Mouse (Mus musculus) Muller cell, postnatal 12 days (primary cell): Measurements from ENCODE around the gene Sh3d19.

Experiments
- DNase-seq: peaks from one replicate; pipeline ENCODE4 v3.0.0-alpha.2; 2015; ENCODE audit errors: inconsistent ontology term

The Sh3d19 gene

DNA sequence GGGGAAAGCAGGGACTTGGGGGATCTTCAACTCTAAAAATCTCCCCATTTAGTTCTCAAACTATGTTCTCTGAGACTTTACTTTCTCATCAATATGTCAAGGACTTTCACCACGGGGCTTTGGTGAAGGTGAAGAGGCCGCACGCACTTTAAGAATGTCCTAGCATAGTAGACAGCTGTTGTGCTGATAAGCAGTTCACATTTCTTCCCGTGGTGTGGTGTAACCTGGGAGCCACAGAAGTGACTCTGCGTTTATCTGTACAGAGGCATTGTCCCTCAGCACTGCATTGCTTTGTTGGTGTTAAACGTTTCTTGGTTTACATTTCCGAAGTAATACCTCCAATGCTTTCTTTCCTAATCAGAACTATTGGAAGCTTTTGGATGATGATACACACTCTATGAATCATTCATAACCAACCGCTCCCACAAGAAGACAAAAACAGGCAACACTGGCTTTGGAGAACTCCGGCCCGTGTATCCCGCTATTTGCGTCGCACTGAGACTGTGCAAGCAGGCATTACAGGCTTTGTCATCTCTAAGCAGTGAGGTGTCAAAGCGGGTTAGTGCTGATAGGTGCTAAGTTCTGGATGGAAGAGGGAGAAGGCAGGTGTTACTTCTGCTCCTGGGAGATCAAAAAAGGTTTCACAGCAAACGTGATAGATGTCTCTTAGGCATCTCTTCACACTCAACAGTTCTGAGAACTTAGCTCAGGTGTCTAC lies 57.9 kb downstream of the Sh3d19 start:
- no peak for DNase-seq

DNA sequence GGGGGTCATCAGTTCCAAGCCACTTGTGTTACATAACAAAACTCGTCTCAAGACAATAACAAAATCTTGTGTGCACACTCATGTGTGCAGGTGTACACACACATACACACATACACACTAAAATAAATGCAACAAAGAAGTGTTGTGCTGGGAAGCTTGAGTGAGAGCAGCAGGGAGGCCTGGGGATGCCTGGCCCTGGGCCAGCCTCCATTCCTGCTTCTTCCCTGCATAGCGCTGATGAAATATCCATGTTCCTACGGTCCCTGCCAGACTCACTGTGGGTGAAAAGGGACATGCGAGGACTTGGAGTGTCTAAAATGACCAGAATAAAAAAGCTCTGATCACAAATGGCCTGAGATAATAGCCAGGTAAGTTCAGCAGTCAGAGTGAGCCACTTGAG lies 59.7 kb downstream of the Sh3d19 start:
- peak; percentile 51 for DNase-seq

DNA sequence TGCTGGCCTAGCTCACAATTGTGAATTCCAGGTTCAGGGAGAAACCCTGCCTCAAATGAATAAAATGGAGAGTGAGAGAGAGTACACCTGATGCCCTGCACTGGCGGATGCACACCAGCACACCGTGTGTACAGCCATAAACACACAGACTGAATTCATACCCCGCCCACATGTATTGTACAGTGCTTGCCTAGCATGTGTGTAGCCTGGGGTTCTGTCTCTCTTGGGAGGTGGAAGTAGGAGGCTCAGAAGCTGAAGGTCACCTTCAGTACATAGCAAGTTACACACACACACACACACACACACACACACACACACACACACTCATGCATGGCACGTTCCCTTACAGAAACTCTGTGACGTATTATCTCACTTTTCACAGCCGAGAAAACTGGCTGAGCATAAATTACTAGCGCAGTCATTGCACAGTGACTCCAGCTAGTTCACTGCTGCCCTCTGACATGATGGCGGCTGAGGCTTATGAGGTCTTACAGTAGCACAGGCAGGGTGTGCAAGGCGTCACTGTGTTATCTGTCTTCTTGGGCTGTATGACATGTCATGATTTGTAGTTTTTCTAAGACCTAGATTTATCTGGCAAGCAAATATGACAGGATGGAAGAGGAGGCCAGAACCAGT lies 62.7 kb downstream of the Sh3d19 start:
- no peak for DNase-seq

DNA sequence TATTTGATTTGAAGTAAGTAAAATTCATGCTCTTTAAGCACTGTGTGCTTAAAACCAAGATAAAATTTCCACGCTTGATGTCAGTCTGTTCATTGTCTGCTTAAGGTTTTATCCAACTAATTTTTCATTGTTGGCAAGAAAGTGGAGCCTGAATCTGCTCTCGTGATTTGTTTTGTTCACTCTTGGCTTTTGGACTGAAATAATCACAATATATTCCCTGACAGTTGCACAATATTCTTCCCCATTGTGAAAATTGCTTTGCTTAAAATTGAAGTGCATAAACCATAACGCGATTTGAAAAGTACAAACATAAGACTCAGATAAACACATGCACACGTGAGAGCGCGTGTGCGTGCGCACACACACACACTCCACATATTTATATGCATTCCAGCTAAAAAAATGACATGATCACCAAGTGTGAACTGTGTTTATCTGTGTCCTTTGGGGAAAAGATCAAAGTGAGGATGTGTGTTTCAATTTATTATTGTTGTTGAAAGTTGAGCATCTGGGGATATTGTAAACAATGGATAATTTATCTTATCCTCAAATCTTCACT lies 67.1 kb downstream of the Sh3d19 start:
- DNase-seq: no peak

DNA sequence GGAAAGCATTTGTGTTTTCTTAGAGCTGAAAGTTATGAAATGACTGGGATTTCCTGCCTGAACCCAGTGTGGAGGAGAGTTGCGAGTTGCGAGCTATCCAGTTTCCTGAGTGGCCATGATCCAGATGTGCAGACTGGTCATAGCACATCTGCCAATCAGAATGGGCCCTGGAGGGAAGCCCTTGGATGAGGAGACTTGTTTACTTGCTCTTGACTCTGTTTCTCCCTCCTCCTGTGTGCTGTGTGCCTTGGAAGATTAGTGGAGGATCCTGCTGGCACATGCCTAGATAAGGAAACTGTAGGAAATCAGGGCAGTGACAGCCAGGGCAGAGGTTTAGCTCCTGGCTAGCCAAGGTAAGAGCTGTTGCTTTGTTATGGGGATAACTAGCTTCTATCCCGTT lies 67.7 kb downstream of the Sh3d19 start:
- DNase-seq: no peak

DNA sequence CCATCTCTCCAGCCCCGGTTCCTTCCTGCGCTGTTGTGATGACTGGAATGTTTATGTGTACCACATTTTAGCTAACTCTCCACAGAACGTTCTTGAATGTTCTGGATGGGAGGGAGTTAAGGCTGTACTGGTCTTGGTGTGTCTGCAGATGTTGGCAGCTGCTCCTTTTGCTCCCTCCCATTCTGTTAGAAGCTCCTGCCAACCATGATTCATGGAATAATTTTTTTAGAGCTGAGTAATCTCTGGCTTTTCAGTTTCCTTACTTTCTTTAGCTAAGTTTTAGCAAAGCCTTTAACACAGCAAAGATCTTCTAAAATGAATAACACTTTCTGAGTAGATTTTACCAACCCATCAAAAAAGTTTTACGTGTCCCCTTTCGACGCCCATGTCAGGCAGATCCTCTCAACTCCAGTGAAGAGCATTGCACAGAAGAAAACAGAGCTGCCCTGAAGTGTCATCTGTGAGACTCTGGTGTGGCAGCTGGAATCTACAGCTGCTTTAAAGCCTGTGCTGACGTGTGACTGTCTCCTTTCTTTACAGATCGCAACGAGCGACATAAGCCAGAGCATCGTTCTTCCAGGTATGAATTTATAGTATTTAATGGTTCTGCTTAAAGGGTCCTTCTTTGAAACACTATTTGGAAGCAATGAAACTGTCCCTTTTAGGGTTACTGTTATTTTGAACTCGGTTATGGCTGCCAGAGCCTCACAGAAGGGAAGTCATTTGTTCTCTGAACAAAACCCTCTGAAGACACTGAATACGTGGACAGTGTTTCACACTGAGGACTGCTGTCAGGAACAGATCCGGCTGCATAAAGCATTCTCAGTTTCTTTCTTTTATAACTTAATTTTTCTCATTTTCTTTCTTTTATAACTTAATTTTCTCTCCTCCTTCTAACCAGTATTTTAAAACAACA lies 69.6 kb downstream of the Sh3d19 start:
- DNase-seq: no peak

DNA sequence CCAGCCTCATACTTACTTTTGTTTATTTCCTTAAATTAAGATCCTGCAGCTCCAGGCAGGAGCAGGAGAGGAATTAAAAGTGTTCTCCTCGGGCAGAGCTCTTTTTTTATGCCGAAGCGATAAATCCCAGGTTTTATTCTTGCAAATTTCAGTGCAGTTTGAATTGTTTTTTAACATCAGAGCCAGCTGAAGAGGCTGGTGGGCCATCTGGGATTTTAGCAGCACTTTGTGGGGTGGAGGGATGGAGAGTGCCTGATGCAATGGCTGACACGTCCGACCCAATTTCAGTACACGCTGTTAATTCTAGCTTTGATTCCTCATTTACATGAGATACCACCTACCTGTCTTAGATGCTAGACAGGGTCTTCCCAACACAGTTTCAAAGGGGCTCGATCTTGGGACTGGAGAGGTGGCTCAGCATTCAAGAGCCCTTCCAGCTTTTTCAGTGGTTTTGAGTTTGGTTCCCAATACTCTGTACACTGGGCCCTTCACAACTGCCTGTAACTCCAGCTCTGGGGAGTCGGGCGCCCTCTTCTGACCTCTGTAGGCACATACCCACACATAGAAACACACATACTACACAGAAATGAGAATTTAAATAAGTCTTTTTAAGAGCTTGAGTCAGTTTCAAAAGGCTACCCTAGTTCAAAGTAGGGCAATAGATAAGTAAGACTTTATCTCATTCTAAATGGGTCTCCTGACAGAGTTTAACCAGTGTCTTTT lies 76.9 kb downstream of the Sh3d19 start:
- no peak for DNase-seq

DNA sequence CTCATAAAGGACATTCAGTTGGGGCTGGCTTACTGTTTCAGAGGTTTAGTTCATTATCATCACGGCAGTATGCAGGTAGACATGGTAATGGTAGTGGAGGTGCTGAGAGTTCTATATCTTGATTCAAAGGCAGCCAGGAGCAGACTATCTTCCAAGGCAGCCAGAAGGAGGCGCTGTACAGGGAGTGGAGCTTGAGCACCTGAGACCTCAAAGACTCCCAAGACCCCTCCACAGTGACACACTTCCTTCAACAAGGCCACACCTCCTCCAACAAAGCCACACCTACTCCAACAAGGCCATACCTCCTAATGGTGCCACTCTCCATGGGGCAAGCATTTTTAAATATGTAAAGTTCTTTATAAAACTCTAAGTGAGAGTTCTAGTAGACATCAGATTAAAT lies 78.1 kb downstream of the Sh3d19 start:
- no peak for DNase-seq

DNA sequence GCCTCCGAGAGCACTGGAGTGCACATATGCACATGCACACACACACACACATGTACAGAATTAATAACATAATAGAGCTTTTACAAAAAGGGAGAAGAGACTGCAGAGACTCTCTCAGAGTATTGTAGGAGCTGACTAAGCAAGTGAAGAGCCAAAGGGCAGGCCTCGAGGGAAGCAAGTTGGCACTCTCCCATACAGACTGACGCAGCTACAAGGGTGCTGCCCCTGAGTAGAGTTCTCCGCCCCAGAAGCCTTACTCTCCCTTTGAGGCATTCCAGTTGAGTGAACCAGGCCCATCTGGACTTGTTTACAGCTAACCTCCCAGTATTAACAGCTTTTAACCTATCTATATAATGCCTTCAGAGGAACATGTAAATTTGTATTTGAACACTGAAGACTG lies 85.8 kb downstream of the Sh3d19 start:
- peak; percentile 71 for DNase-seq

DNA sequence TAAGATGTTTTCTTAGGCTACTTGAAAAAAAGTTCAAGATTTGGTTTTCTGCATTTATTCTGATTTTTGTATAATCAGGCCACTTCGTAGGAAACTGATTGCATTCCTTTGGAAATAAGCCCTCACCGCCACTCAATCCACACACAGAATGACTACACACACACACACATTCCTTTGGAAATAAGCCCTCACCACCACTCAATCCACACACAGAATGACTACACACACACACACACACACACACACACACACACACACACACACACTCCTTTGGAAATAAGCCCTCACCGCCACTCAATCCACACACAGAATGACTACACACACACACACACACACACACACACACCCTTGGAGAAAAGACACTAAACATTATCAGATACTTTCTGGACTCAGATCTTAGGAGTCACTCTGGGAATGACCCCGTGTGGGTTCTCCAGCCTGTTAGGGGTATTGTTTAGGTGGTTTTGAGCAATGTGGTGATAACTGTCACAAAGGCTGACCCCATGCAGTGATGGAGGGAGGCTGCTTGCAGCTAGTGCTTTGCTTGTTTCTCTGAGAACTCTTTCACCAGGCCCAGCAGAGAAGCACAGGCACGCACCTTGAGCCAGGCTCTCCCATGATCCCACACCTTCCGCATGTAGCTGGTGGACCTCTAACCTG lies 86.7 kb downstream of the Sh3d19 start:
- DNase-seq: peak; percentile 66

DNA sequence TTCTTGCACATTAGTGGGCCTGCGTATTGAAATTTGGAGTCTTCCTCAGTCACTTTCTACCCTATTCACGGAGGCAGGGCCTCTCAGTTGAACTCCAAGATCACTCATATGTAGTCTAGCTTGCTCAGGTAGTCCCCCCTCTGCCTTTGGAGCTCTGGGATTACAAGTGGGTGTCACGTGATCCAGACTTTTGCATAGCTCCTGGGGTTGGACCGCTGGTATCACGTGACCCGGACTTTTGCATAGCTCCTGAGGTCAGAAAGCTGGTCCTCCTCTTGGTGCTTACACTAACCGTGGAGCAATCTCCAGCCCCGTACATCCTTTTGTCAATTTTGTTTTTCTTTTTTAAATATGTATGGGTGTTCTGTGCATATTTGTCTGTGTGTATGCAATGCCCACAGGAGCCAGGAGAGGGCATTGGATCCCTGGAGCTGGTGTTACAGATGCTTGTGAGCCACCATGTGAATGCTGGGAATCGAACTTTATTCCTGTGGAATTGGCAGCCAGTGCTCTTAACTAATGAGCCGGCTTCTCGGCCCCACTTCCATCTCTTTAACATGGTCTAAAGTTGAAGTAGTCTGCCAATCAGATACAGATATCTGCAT lies 98.8 kb downstream of the Sh3d19 start:
- DNase-seq: no peak

DNA sequence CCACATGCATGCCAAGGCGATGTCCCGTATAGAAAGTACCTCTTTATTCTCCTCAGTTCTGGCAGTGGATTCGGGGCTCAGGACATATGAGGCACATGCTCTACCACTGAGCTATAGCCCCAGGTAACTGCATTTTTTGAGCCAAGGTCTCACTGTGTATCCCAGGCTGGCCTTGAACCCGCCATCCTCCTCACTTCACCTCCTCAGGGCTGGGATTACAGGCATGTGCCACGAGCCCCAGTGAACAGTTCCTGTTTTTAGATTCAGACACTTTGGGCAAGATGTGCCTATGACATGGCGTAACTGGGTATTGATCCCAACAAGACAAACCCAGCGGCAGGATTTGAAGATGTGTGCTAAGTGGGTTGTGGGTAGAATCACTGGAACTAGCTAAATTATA lies 99.9 kb downstream of the Sh3d19 start:
- DNase-seq: no peak

DNA sequence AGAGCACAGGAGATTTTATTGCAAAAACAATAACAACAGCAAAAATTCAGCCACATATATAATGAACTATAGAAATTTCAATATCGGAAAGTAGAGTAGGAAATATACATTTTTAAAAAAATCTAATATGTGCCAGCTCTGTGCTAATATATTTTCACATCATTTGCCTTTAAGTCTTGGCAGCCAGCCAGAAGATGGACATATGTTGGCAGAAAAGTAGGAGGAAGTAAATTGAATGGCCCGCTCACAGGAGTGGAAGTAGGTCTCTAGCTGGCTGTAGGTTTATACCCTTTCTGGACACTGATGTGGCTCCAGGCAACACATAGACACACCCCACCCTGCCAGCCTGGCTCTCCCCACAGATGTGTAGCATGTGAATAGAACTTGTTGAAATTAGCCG lies 101.2 kb downstream of the Sh3d19 start:
- DNase-seq: no peak

DNA sequence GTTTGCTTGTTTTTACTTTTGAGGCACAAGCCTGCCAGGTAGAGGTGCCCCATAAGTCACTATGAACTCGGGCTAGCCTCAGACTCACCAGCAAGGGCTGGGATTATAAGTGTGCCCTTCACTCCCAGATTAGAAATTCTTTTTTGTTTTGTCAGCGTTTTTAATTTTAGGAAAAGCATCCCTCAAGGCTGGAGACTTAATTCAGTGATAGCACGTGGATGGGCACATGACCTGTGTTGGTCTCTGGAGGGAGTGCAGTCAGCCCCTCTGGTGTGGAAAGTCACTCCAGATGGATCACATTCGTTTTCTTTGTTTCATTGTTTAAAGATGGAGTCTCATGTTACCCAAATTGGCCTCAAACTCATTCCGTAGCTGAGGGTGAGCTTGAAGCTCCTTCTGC lies 102.0 kb downstream of the Sh3d19 start:
- no peak for DNase-seq

DNA sequence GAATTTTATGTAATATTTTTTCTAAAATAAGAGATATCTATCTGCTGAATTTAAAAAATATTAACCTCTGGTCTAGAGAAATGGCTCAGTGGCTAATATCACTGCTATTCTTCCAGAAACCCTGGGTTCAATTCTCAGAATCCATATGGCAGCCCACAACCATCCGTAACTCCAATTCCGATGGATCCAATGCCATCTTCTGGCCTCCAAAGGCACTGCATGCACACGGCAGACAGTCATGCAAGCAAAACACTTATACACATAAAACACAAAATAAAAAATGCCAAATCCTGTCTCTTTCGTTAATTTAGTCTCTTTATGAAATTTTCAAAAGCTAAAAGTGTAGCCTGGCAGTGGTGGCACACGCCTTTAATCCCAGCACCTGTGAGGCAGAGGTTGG lies 104.7 kb downstream of the Sh3d19 start:
- DNase-seq: no peak

DNA sequence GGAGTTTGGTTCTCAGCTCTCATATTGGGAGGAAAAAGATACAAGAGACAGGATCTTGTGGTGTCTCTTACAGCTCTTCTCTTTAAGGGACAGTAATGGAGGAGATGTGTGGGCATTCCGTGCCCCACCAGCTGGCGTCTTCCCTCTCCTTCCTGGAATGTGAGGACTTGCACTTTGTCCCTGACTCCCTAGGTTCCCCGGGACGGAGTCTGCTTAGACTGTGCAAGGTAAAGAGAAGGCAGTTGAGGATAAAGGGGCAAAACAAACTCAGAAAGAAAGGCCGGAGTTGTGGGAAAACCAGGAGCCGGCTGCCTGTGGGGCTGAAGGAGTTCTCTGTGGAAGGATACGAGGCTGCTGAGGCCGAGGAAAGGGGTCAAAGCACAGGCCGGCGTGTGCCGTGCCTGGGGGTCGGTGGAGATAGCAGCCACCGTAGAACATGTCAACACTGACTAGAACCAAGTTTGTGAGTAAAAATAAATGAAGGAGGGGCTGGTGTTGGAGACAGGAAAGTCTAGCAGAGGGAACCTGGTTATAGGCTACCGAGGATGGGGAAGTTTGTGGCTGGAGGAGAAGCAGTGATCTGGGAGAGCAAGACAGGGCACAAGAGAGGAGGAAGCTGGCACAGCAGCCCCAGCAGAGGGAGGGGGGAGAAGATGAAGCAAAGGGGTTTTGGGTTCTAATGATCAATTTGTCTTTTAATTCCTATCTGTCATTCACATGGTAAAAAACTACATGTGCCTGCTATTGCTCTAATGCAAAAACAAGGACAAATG lies 105.8 kb downstream of the Sh3d19 start:
- DNase-seq: no peak

DNA sequence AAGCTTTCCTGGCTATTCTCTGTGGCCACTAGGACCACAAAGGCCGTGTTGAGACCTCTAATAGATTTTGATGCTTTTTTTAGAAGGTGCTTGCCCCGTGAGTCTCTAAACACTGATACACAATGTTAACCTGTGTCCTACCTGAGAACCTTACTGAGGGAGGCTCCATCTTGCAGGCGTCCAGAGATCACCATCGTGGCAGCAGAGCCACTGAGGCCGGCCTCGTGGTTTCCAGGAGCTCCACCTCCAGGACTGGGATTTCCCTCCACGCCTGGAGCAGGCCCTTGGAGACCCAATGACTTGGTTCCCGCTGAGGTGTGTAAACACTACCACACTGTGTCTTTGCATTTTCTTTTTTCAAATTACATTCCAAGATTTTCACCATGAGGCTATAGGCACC lies 112.1 kb downstream of the Sh3d19 start:
- DNase-seq: no peak

DNA sequence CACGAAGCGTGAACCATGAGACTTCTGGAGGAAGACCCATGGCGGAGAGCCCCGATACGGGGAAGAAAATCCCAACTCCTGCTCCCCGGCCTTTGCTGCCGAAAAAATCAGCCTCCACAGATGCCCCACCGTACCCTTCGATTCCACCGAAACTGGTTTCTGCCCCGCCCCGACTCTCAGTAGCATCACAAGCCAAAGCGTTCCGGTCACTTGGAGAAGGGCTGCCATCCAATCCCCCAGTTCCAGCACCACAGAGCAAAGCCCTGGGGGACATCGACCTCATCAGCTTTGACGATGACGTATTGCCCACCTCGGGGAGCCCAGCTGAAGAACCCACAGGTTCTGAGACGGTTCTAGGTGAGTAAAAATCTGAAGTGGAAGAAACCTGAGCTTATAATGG lies 114.1 kb downstream of the Sh3d19 start:
- DNase-seq: no peak

DNA sequence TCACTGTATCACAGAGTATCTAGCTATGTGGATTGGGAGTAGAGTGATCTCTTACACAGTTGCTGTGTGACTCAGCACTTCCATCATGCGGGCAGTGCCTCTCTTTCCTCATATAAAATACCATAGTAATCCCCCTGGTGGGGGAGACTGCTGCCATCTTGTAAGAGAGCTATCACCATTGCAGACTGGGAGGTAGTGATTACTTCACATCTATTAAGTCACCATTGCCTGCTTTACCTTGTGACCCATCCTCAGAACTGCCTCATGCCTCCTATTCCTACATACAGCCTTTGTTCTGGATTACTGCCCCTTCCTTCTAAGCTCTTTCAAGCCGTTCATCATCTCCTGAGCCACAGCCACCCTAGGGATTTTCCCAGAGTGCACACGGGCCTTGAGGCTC lies 117.0 kb downstream of the Sh3d19 start:
- no peak for DNase-seq
